Mouse (Mus musculus) cerebellum, adult 2 months (tissue): ENCODE measurements around the gene Tesk2.

Experiments used
- CTCF ChIP-seq: fragments of 200-500 bp; IDR thresholded peaks from 2 replicates; pipeline ENCODE4 v1.5.1; 2011; ENCODE audit warnings: low read depth, mild to moderate bottlenecking, control low read depth, low read length, moderate library complexity, borderline replicate concordance; ENCODE audit not compliant: insufficient read depth
- POLR2A ChIP-seq: fragments of 200-500 bp; IDR thresholded peaks from 2 replicates; pipeline ENCODE4 v1.6.1; 2011; ENCODE audit warnings: low read length, control low read depth, borderline replicate concordance; ENCODE audit not compliant: insufficient read depth

DNA sequence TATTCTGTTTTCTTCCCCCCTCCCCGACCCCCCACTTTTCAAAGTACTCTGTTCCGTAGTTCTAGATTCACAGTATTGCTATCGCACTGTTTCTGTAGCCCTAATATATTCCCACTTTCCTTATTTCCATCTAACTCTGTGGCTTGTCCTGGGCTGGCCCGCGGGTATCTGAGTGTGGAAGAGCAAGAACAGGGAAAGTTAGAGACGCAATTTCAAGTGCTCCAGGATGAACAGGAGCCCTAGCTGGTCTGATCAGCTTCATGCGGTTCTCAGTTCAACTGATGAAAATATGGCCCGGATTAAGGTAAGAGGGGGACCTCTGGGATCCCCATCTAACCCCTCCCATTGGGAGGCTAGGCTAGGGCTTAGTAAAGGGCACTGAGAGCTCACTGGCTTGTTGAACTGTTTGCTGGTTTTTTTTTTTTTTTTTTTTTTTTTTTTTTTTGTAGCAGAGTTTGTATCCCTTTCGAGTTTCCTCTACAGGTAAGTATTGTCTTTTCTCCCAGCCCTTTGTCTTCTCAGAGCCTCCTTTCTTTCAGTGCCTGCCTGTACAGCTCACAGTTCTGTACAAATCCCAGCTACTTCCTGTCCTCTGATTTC, 11.9 kb upstream of the Tesk2 start:
- TF ChIP-seq POLR2A = no peak
- TF ChIP-seq CTCF = no peak
